Mouse (Mus musculus) R1 (cell line): ENCODE data around the gene Cpne2.

ENCODE experiments used
- DNase-seq: peaks from one replicate; pipeline ENCODE4 v3.0.0-alpha.2; 2018; ENCODE audit warnings: low read depth, low spot score

Gene Cpne2

DNA sequence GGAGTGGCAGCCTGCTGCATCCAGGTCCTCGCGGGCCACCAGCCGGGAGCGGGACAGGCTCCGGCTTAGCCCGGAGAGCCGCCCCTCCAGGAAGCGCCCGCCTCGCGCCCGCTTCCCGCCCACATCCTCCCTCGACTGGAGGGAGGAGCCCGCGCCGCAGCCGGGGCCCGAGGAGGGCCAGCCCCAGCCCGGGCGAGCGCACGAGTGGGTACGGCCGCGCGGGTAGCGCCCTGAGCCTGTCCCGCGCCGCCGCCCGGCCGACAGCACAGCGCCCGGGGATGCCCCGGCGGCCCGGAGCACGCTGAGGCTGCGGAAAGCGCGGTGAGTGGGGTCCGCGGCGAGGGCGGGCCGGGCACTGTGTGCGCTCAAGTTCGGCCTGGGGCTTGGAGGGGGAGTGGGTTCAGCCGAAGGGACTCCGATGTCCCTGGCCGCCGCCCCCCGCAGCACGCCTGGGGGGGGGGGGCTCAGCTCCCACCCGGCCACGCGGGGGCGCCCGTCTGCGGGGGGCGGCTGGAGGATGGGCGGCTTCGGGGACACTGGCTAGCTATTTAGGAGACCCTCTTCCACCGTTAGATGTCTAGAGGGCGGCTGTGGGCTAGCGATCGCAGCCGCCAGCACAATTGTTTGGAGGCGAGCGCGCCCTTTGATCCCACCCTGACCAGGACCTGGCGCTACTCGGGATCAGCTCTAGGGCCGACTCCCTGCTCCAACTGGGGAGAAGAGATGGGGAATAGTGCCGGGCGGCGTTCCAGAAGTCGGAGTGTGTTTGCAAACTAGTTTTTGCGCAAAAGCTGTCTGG lies at the start of gene Cpne2:
Gene Cpne2, plus strand, starts transcription at position 118 of the 799 bp plus-strand sequence.
- DNase-seq: peak; percentile 48

DNA sequence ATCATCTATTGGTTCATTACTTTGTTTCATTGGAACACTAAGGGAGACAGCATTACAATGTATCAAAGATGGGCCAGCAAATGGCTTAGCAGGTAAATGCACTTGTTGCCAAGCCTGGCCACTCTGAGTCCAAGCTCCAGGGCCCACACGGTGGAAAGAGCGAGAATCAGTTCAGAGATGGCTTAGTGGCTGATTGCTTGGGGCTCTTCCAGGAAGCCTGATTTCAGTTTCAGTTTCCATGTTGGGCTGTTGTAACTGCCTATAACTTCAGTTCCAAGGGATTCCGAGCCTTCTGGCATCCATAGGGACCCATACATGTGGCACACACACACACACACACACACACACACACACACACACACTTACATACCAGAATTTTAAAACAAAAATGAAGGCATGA lies 47.5 kb upstream of the Cpne2 start:
- no peak for DNase-seq

DNA sequence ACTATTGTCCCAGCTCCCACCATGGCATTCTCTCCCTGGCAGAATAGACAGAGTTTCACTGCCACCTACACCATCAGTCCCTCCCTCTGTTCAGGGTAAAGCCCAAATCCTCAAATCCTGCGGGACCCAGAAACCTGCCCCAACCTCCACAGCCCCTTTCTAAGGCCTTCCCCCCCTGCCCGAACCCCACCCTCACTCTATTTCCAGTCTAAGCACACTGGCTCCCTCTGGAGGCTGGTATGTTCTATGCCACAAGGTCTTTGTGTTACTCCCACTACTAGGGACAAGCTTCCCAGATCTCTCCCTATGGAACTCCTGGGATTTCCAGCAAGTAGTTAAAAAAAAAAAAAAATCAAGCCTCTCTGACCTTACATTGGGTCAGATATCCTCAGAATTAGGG lies 46.9 kb upstream of the Cpne2 start:
- DNase-seq: peak; percentile 84

DNA sequence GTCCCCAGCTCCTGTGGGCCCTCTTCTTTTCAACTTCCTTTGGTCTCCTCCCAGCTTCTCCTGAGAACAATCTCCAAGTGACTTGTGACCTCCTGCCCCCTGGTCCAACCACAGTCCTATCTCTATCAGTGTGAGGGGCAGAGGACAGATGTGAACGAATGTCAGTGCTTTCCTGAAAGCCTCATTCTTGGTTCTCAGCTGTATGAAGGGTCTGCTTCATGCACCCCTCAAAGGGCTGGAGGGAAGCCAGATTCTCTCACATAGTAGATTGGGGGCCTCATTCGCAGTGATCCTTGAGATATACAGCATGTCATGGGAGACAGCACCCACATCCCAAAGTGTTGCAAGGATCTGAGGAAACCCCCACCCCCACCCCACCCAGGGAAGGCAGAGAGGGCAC lies 44.8 kb upstream of the Cpne2 start:
- no peak for DNase-seq

DNA sequence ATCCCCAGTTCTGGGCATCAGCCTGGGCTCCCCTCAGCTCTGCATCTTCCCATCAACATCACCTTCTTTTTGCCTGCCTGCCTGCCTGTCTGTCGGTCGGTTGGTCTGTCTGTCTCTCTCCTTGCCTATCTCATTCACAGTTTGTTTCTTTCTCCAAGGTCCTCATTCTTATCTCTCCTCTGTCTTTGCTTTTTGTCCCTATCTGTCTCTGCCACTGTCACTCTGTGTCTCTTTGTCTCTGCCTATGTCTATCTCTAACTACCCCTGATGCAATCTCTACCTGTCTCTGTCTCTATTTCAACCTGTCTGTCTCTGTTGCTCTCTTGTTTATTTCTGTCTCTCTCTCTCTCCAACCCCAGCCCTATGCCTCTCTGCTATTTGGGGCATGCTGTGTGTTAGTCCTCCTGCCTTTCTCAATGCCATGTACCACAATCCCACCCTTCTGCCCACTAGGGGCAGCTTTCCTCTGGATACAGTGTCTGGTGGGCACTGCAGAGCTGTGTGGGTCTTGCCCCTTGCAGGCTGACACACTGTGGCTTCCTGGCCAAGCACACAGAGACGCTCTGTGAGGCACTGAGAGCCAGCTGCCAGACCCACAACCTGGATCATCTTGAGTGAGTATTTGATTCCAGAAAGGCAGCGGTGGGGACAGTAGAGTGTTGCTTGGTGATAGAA lies 42.8 kb upstream of the Cpne2 start:
- no peak for DNase-seq

DNA sequence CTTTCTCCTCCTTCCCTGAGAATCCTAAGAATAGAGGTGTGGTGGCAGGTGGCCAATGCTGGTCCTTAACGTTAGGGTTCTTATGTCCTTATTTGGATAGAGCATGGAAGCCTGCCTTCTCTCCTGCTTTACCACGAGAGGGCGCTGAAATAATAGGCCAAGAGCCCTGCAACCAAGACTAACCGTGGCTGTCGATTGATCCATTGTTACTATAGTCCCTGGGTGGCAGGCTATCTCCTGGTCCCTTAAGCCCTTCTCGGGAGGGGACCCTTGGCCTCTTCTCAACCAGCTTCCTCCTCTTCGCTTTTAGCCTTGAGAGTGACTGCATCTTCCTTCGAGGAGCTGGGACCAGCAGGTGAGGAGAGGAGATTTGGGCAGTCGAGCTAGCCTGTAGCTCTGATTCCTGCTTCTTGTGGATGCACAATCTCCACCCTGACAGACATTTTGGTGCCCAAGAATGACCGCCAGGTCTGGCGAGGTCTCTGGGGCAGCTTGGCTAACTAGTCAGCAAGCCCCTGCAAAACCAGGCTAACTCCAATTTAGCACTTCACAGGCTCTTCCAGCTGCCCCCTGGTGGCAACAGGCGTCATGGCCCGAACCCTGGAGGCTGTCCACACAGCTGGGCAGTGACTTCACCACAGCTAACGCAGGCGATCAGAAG lies 40.6 kb upstream of the Cpne2 start:
- DNase-seq: peak; percentile 85

DNA sequence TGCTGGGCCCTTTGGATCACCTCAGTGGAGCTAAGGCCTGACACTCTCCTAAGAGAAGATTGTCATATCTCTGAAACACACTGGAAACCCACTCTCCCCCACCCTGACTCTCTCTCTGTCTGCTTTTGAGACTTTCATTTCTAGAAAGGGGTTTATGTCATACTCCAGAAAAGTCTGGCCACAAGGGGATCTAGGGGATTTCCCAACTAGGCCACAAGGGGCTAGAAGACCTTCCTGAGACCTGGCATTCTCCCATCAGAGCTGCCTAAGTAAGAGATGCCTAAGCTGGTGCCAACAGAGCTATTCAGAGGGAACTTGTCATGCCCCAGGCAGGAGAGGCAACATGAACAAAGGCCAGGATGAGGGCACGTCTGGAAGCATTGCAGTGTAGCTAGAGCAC lies 39.5 kb upstream of the Cpne2 start:
- peak; percentile 25 for DNase-seq

DNA sequence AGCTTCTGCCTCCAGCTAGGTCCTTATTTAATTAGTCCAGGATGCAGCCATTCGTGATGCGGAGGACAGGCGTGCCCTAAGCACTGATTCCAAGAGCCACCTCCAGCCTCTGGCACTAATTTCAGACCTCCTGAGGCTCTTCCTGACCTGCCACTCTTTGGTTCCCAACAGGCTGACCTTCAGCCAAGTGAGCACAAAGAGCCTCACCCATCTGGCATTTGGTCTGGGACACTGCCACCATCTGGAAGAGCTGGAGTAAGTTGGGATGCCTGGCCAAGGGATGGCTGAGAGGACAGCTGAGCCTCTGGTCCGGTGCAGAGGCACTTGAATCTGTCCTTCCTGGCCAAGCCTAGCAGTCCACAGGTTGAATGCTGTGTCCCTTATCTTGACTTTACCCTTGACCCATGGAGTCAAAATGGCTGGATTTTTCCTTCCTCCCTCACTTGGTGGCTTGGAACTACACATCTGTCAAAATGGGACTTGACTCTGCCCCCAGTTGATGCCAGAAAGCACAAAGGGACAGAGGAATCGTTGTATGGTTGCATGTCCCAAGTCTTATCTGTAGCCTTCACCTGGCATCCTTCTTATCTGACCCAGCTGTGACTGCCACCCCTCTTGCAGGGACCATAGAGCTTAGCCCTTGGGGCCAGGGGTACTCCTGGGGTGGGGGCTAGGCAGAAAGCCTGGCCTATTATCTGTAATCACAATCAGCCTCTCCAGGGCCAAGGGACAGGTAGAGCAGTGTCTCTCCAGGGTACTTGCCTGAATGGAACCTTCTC lies 17.2 kb upstream of the Cpne2 start:
- DNase-seq: no peak

DNA sequence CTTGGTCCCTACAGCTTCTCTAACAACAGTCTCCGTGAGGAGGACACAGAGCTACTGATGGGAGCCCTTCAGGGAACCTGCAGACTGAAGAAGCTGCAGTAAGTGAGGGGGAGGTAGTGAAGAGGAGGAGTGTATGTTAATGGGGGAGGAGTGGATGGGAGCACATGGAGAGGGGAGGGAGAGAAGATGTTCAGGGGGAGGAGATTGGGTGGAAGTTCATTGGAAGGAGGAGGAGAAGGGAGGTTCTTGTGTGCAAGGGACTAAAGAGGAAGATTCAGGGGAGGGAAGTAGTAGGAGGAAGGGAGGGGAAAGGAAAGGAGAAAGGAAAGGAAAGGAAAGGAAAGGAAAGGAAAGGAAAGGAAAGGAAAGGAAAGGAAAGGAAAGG lies 16.6 kb upstream of the Cpne2 start:
- DNase-seq: no peak

DNA sequence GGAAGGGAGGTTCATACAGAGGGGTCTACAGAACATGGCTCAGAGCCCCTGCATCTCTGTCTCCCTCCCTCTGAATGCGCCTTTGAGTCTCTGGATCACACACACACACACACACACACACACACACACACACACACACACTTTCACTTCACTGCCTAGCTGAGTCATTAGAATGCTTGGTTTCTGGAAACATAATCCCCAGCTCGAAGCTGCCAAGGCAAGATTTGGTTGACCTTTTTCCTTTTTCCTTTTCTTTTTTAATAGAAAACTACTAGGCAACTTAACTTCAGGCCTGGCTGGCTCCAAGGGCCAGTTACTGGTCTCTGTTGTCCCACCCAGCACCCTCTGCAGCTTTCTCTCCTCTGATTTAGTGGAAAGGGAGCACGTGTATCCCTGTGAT lies 16.0 kb upstream of the Cpne2 start:
- DNase-seq: no peak

DNA sequence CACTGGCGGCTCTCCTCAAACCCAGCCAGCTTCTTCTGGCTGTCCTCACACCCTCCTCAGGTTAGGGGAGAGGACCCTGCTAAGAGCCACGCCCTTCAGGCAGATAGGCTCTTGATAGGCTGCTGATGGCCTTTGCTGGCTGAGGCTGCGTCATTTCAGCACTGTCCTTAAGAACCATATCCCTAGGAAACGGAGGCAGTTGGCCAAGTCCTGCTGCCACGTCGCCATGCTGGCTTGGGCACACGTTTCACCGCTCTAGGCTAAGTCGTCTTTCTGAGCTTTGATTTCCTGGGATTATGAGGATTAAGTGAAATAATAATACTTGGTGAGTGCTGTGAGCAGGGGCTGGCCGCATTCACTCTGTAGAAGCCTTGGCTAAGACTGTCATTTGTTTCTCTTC lies 14.5 kb upstream of the Cpne2 start:
- DNase-seq: peak; percentile 16

DNA sequence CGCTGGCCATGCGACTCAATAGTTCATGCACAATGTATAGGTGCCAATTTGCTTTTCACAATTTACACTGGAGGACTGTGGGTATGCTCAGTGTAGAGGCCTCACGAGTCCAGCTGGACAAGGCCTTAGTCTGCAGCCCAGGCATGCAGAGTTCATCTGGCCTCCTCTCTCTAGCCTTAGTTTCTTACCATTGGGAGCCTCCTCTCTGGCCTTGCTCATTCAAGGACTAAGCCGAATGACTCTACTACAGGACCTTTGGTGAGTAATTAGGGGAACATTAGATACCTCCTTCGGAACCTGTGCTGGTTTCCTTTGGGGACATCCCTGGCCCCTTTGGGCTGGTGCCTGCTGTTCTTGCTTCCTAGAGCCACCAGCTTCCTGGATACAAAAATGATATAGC lies 13.8 kb upstream of the Cpne2 start:
- no peak for DNase-seq

DNA sequence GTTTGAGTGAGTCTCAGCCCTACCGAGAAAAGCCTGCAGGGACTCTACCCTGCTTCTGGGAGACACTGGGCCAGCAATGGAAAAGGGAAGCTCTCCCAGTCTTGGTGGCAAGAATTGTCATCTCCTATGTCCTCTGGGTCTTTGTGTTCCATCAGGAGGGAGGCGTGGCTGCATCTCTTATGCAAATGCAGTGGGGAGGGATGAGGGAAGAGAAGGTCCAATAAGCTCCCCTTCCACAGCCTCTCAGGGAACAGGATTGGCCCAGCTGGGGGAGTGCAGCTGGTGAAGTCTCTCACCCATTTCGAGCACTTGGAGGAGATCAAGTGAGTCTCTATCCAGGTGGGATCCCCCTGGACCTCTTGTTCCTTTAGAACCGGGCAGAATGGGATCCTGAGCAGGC lies 11.3 kb upstream of the Cpne2 start:
- peak; percentile 66 for DNase-seq

DNA sequence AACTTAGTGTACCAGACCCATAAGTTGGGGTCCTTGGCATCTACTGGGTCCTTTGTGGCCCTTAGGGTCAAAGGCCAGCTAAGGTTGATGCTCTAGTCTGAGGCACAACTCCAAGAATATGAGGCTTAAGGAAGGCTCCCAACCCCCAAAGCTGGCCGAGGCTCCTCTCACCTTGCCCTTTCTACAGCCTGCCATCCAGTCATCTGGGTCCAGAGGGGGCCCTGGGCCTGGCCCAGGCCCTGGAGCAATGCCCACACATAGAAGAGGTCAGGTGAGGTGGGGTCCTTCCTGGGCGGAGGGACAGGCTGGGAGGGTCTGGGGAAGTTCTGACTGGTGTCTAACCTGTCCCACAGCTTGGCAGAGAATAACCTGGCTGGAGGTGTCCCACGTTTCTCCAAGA lies 10.3 kb upstream of the Cpne2 start:
- DNase-seq: no peak

DNA sequence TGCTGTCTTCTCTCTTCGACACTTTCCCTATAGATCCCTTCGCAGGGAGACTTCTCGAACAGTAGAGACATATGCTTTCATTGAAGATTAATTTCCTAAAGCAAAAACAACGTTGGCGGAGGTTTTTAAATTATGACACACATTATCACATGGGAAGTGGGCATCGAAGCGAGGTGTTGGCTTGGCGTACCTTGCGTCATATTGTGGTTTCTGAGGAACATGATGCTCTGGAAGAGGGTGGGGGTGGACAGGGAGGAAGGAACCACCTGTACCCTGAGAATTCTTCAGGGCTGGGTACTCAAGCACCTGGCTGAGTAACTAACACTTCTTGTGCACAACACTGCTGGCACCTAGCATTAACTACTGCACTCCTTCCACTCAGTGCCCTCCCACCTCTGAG lies 8.2 kb upstream of the Cpne2 start:
- DNase-seq: no peak

DNA sequence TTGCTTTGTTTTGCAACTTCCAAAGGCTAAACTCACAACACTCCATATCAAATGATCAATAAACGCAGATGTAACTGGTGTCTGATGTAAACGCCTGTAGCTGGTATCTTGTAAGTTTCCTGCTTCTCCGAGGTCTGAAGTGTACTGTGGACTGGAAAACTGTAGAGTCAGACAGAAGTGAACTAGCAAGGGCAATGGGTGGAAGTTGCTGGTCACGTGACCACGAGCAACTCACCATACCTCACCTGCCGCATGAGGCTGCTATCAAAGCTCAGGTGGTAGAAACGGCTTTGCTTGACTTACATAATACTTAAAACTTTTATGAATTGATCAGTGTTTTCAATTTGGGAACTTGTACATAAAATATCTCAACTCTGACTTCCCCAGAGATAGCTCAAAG lies 5.6 kb upstream of the Cpne2 start:
- no peak for DNase-seq

DNA sequence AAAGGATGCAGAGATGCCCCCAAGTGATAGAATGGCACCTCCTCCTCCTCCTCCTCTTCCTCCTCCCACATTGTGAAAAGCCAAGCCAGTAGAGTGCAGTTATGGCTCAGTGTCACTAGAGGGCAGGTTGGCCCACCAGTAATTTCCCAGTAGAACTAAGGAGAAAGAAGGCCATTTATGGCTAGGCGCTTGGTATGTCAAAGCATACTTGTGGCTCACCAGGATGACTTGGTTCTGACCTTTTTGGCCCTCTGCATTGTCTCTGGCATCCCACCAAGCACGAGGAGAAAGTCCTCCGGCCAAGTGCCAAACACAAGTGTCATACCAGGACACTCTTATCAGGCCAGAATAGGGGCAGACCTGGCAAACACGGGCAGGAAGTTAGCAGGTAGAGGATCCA lies 4.5 kb upstream of the Cpne2 start:
- DNase-seq: peak; percentile 55

DNA sequence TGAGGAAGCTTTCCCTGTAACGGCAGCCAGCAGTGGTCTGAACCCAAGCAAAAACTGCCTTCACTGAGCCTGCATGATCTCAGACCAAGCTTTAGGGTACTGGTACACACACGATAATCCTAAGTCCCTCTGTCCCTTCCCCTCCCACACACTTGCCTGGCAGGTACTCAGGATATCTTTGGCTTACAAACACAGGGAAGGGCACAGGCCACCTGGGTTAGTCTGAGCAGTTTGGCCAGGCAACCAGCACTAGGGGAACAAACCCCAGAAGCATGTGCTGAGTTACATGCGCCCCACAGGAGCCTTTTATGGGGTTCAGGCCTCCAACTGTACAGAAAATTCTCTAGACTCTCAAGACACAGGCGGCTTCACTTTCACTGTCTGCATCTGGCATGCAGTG lies 2.9 kb upstream of the Cpne2 start:
- DNase-seq: no peak

DNA sequence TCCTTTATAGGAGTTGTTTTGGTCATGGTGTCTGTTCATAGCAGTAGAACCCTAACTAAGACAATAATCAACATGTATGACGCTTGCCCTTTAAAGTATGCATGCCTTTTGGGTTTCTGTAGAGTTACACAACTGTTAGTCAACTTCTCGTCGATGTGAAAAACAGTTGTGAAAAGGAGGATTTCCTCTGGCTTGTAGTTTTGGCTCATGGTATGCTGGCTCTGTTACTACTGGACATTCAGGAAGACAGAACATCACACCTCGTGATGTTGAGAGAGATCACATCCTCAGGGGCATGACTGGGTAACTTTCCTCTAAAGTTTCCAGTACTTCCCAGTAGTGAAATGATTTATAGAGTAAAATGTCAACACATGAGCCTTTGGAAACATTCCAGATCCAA lies 2.1 kb upstream of the Cpne2 start:
- no peak for DNase-seq

DNA sequence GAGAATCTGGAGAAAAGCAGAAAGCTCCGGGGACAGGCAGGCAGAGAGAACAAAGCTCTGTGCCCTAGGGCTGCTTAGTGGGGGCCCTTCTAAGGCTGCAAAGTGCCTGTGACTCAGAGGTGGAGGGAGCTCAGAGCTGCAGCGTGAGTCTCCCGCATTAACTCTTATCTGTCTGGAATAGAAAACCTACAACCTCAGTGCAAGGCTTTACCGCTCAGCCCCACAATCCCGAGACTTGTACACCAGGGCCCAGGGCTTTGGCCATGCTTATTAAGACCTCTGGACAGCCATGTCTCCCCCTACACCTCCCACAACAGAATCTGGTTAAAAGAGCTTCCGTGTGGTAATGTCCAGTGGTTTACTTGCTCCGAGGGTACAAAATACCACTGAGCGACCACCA lies 790 bp upstream of the Cpne2 start:
- DNase-seq: peak; percentile 23

DNA sequence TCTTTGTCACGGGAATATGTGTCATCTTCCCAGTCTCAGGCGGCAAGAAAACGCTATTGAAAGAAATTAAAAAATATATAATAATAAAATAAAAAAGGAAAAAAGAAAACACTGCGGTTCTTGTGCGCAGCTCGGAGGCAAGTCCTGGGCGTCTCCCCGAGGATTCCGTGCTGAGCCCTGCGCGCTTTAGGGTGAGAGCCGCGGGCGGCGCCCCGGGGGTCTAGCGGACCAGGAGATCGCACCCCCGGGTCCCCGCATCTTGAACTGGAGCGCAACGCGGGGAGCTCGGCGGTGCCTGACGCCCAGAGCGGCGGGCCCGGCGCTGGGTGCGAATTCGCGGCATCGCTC lies 291 bp upstream of the Cpne2 start:
- no peak for DNase-seq

DNA sequence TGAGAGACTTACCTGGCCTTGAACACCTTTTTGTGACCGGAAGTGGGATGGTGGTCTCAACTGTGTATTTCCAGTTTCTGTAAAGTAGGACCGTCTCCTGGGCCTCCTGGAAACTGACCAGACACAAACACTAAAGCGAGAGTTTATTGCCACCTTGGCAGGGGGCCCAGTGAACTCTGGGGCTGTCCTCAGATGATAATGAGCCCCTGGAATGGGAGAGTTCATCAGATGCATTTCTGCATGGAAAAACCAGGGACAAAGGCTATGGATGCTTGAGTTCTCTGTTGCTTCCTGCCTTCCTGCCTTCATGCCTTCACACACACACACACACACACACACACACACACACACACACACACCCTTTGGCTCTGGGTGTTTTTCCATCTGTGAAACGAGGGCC lies 1.8 kb downstream of the Cpne2 start:
- DNase-seq: no peak
